Mouse (Mus musculus) thymus, postnatal 25 days (tissue): ENCODE results near the gene Slc41a1.
A peak's percentile ranks its signal among the peaks of the same experiment; 100 is the strongest.

Experiments used
- DNase-seq: peaks from one replicate; pipeline ENCODE4 v3.0.0; 2022

Slc41a1 gene

DNA sequence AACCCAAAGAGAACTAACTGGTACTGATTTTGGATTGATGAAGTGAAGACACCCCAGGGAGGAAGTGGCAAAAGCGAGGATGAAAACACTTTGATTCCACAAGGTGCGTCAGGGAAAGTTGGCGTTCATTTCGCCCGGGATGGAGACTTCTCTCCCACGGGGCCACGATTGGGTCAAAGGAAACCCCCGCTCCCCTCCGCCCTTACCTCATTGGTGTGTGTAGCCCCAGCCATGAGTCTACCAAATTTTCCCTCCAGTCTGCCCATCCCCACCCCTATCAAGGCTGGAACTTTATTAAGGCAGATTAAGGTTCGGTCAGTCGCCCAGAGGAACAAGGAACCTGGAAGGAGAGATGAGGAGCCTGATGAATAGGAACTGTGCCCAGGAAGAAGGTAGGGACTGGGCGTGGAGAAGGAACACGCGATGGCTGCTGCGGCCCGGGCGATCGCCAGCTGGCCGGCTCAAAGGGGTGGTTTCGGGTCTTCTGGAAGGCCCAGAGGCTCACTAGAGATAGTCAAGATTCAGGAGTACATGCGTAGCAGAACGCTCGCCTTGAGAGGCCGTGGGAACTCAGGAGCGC lies at the start of gene Slc41a1:
Gene Slc41a1, plus strand, starts transcription at position 287 of the 580 bp plus-strand sequence.
- no peak for DNase-seq

DNA sequence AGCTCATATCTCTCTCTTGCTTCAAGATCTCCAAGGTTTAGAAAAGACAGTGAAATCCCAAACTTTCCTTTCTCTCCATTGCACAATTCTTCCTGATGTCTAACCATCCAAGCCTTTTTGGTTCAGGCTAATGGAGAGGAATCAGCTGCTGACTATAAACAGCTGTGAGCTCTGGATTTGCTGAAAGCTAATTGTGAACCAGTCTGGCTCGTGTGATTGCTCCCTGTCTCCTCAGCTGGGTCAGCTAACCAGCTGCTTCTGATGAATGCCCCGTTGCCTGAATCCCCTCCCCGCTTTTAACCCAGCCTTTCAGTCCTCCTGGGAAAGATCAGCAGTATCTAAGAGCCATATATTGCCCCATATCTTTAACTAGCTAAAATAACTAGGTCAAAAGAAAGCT lies 32.7 kb upstream of the Slc41a1 start:
- no peak for DNase-seq

- DNase-seq, result no peak
Measured at GRCm38 (mm10) chr1:131795171-131795570, 32.1 kb upstream of the Slc41a1 start.

DNA sequence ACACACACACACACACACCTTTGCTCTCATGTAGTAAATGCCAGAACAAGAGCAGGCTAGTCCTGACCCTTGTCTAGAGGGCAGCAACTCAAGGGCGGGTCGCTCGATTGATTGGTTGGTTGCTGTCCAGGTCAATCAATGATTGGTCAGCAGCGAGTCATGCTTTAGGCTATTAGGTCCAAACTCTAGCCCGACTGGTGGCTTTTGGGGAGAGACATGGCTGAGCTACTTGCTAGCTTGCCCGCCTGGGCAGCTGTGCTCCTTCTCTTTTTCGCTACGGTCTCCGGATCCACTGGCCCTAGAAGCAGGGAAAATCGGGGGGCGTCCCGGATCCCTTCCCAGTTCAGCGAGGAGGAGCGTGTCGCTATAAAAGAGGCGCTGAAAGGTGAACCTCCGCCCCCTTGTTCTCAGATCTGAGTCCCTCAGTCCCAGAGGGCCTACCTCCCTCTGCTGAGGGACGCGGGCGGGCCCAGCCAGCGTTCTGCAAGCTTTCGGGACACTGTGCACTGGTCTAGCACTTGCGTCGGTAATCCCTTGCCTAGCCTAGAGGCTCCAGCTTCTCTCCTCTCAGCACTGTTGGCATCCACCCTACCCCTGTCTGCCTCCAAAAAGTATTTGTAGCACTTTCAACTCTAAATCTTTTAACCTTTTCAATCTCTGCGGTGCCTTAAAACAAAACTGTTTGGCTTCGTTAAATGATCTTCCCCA lies 29.9 kb upstream of the Slc41a1 start, which contains the start of gene Pm20d1:
Gene Pm20d1, plus strand, starts transcription at position 180 of the 708 bp plus-strand sequence.
- no peak for DNase-seq

DNA sequence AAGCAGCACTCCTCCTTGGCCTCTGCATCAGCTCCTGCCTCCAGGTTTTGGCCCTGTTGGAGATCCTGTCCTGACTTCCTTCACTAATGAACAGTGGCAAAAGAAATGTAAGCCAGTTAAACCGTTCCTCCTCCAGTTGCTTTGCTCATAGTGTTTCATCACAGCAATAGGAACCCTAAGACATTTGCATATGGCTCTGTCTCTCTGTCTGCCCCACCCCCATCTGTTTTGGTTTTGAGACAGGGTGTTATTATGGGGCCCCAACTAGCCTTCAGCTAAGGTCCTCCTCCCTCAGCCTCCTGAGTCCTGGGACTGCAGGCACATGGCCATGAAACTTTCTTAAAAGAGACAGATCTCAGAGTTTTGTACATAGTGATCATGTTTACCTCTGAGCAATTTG lies 27.3 kb upstream of the Slc41a1 start:
- DNase-seq, result no peak

- no peak for DNase-seq
Measured at GRCm38 (mm10) chr1:131801071-131801470, 26.2 kb upstream of the Slc41a1 start.

DNA sequence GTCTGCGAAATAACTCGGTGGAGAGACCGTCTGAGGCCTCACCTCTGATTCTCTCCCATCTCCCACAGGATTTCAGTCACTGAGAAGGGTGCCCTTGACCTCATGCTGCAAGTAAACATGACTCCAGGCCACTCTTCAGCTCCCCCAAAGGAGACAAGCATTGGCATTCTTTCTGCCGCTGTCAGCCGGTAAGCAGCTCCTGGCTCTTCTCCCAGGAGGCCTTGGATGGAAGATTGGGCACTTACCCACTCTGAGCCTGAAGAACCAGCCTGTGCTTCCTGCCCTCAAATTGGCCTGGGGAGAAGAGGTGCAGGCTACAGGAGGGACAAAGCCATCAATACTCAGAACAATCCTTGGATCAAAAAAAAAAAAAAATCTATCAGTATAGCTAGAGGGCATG lies 24.6 kb upstream of the Slc41a1 start:
- DNase-seq, result no peak

DNA sequence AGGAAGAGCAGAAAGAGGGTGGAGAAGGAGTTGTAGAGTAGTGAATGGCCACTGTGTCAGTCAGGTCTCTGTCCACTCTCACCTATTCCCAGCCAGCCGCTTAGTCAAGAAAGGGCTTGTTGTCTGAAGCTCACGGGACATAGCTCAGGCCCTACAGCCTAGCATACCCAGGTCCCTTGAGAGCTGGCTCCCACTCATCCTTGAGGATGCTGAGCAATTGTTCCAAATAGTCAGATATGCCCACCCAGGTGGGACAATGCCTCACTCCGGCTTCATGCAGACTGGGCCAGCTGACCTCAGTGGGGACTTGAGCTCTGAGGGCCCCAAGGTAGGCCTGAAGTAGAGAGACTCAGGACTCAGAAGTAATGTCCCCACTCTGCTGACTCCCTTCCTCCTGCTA lies 23.1 kb upstream of the Slc41a1 start:
- no peak for DNase-seq

DNA sequence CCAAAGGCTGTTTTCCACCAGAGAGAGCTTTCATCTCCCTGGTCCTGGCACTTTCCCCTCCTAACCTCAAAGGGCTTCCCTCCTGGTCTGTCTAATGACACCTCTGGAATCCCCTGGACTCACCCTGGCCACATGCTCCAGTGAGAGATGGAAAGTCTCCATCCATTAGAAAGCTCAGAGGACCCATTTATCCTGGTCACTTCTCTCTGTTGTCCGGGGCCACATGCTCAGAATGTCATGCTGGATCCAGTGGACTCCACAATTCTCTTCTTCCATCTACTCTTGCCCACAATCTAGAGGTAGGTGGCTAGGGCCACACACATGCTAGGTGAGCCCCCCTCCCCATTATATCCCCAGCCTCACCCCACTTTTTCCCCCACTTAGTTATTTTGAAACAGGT lies 18.3 kb upstream of the Slc41a1 start:
- no peak for DNase-seq

DNA sequence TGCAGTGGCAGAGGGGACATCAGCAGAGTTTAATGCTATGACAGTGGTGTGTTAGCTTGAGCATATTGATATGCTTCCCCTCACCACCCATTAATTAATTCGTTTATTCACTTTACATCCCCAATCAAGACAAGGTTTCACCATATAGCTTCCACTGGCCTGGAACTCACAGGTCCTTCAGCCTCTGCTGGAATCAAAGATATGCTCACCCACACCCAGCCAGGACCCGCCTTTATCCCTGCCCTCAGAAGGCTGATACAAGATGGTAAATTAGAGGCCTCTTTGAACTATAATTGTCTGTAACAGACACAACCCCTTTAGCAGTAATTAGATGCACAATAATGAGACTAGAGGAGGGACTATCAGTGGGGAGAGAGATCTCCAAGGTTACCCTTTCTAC lies 17.6 kb upstream of the Slc41a1 start:
- no peak for DNase-seq

- DNase-seq, result no peak
Measured at GRCm38 (mm10) chr1:131811393-131811792, 15.9 kb upstream of the Slc41a1 start.

DNA sequence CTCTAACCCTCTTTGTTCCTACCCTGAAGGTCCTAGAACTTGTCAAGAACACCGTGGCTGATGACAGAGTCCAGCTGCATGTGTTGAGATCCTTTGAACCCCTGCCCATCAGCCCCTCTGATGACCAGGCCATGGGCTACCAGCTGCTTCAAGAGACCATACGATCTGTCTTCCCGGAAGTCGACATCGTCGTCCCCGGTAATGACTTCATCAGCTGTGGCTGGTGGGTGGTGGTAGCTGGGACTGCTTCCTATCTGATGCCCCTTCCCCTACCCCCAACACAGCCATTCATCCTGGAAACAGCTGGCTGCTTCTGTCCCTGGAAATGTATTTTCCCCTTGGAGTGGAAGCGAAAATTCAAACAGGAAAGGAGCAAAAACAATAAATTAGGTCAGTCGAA lies 15.3 kb upstream of the Slc41a1 start:
- DNase-seq, result no peak

DNA sequence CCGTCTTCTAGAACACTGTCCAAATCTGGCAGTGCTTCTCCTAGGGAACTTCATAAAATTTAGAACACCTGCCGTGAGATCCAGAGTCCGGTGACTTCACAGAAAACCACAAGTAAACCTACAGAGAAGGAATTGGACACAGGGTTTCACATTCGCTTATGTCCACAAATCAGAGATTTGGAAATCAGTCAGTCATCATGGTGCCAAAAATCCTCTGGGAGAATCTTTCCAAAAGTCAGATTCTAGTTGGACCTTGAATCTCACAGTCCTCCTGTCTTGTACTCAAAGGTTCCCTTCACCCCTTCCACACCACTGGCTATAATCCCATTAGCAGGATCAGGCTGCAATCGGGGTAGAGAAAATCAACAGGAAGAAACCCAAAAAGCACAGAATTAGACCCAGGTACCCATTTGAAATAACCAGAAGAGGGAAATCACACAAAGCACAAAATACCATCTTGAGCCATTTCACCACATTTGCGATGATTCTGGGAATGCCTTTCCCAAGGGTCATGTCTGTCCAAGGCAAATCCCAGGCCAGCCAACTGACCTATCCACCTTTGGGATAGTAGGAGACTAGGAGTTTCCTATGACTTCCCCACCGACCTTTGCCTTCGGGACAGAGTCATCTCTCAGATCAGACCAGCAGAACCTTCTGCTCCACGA lies 14.5 kb upstream of the Slc41a1 start:
- DNase-seq, result no peak

- no peak for DNase-seq
Measured at GRCm38 (mm10) chr1:131813731-131814130, 13.6 kb upstream of the Slc41a1 start.

DNA sequence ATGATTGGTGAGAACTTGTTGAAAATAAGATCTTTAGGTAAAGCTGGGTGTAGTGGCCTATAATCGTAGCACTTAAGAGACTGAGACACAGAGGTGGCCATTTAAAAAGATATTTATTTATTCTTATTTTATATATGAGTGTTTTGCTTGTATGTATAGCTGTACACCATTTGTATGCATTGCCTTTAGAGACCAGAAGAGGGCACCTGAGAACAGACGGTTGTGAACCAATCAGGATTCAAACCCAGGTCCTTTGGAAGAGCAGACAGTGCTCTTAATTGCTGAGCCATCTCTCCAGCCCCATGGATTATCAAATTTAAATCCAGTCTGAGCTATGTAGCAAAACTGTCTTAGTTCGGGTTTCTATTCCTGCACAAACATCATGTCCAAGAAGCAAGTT lies 13.1 kb upstream of the Slc41a1 start:
- no peak for DNase-seq

GRCm38 (mm10) chr1:131816886-131817285 lies 10.4 kb upstream of the Slc41a1 start:
- DNase-seq, result no peak

DNA sequence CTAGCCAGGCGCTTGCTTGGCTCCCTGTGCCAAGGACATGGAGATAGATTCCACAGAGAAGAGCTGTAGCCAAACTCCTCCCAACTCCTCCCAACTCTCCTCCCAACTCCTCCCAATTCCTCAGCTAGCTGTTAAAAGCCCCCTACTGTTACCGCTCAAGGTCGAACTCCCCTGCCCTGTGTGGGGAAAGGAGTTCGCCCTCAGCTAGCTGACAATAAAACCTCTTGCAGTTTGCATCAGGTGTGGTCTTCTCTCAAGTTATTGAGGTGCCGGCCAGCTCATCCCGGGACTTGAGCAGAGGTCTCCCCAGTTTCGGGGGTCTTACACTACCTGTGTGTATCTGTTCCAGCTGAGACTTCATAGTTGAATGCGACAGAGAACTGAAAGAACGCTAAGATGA lies 6.9 kb upstream of the Slc41a1 start:
- peak; percentile 22 for DNase-seq

DNA sequence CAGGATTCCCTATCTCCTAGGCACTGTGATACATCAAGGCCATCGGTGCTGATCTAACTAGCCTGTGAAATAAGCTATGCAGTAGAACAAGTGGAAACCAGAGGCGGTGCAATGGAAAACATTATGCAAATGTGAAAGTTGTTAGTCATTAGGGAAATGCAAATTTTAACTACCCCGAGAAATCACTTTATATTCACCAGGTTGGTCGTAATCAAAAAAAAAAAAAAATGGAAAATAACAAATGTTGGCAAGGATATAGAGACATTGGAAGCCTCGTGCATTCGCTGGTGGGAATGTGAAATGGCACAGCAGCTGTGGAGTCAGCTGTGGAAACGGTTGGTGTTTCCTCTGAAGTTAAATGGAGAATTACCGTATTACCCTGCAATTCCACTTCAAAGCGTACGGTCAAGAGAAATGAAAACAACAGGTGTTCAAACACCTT lies 6.4 kb upstream of the Slc41a1 start:
- DNase-seq, result no peak

DNA sequence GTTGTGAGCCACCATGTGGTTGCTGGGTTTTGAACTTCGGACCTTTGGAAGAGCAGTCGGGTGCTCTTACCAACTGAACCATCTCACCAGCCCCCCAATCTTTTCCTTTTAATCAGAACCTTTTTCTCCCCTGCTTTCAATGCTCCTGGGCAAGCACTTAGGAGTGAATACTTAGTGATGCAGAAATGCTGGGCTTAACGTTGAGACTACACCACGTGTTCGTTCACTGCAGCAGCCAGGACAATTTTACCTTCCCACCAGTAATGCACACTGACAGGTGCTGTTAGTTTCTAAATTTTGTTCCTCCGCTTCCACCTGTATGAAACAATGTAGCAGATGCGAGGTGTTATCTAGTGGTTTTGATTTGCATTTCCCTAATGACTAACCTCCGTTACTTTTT lies 5.0 kb upstream of the Slc41a1 start:
- DNase-seq, result no peak

- no peak for DNase-seq
Measured at GRCm38 (mm10) chr1:131822856-131823492, 4.3 kb upstream of the Slc41a1 start.

DNA sequence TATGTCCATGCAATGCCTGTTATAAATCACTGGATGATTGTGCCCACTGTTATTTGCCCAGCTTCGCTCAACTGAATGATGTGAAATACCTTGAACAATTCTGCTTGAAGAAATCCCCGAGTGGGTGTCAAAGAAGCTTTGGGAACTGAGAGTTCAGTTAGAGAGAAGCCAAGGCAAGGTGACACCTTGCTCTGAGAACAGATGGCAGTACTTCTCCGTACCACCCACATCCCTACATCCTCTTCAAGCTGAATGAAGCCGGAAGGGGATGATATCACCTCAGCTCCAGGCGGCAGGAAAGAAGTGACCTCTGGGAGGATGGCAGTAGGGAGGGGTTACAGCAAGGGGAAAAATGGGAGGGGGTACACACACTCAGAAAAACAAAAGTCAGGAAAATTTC lies 3.7 kb upstream of the Slc41a1 start:
- DNase-seq, result no peak

GRCm38 (mm10) chr1:131824528-131825181 lies 2.6 kb upstream of the Slc41a1 start:
- DNase-seq, result peak; percentile 20

DNA sequence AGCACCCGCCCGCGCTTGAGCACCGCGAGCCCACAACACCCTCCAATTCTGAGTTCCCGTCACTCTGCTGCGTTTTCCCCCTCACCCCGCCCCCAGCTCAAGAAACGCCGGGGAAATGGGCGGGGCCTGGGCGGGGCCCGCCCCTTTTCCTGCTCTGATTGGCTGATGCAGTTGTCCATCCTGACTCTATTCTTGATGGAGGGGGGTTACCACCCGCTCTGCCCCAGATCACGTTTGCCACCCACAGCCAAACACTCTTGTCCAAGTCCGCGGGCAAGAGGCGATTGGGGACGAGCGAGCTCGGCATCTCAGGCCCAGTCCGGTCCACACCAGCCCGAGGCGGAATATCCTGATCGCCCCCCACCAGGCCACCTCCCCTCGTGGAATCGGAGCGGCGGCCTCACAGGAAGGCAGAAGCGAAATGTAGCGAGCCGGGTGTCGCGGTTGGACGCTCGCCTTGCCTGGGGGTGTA lies 530 bp downstream of the Slc41a1 start:
- peak; percentile 96 for DNase-seq
